Mouse (Mus musculus): ENCODE results near the gene Cd109. TPM values are rescaled to one million over a fixed set of nuclear protein-coding genes. Genes with fewer than 3 reads are reported as not detected.

Gene Cd109
- total and polyA plus RNA-seq, 3 experiments = not detected

DNA sequence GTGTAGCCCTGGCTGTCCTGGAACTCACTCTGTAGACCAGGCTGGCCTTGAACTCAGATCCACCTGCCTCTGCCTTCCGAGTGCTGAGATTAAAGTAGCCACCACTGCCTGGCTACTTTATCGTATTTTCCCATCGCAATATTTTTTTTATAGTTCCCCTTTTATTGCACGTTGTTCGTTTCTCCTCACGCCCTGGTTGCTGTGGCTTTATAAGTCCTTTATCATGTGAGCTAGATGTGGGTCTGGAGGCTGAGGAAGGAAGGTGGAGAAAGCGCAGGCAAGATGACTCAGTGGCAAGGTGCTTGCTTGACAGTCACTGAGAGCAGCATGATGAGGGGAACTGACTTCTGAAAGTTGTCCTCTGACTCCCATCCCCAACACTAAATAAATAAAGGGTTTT, 36.5 kb upstream of the Cd109 start:
- H3K4me1 ChIP-seq (ENCODE audit: control insufficient read depth in 1 of 2, insufficient read depth in 2 of 2, low read length in 2 of 2) = peaks cover 6 to 7% of the 10 kb centered on the region in 2 experiments; a peak in 3 of 4 replicates
- peak; percentile 92 for DNase-seq (ENCODE audit: low read depth, low spot score)
- no peak overlapping the region for H3K4me3 ChIP-seq (ENCODE audit: control insufficient read depth in 1 of 2, insufficient read depth in 1 of 2, low read depth in 2 of 2, low read length in 2 of 2)
- H3K27me3 ChIP-seq (ENCODE audit: control insufficient read depth in 1 of 2, insufficient read depth in 2 of 2, low read length in 2 of 2) = no peaks in the 10 kb centered on the region
- H3K27ac ChIP-seq (ENCODE audit: control insufficient read depth, low read depth, low read length) = peak overlapping the region; percentile 49; the same call in 1 of the 2 replicates
- 0 out of 2 replicates have a peak, but pooled peaks have one; percentile 27 for TF ChIP-seq HCFC1 (IDR thresholded peaks at IDR 0.05; ENCODE audit: low read depth, low read length)
- 0 out of 2 replicates have a peak, but pooled peaks have one; percentile 21 for TF ChIP-seq TAL1 (IDR thresholded peaks at IDR 0.05; ENCODE audit: low read length)
- peak; percentile 61 for TF ChIP-seq USF1 (IDR thresholded peaks at IDR 0.05; ENCODE audit: low read depth, low read length)
- no peak for TF ChIP-seq MEF2A (IDR thresholded peaks at IDR 0.05; ENCODE audit: extremely low read depth, insufficient replicate concordance, low read depth, low read length, poor library complexity, severe bottlenecking)
- 0 out of 2 replicates have a peak, but pooled peaks have one; percentile 33 for TF ChIP-seq TBP (IDR thresholded peaks at IDR 0.05; ENCODE audit: low read depth, low read length)
- no peak for TF ChIP-seq GABPA (IDR thresholded peaks at IDR 0.05; ENCODE audit: low read depth, low read length)
- TF ChIP-seq ETS1 (IDR thresholded peaks at IDR 0.05; ENCODE audit: low read depth, low read length) = peak; percentile 72; the same call in 1 of the 2 replicates
- no peak for TF ChIP-seq ZKSCAN1 (IDR thresholded peaks at IDR 0.05; ENCODE audit: low read depth, low read length)
- peak; percentile 66 for TF ChIP-seq MAX (IDR thresholded peaks at IDR 0.05; ENCODE audit: low read length)
- peak; percentile 81 for TF ChIP-seq GATA1 (IDR thresholded peaks at IDR 0.05; ENCODE audit: low read depth, low read length)
- TF ChIP-seq MYB (IDR thresholded peaks at IDR 0.05; ENCODE audit: low read depth, low read length) = 0 out of 2 replicates have a peak, but pooled peaks have one; percentile 22
- peak; percentile 74 to 81 for TF ChIP-seq EP300 (IDR thresholded peaks at IDR 0.05; ENCODE audit: low read depth in 1 of 2, low read length in 2 of 2)
- no peak for TF ChIP-seq KAT2A (conservative IDR thresholded peaks at IDR 0.05; ENCODE audit: low read depth, low read length)
- peak; percentile 80 for TF ChIP-seq MYC (IDR thresholded peaks at IDR 0.05; ENCODE audit: low read depth, low read length)
- no peak for TF ChIP-seq NELFE (IDR thresholded peaks at IDR 0.05; ENCODE audit: low read depth, low read length)
- peak; percentile 91 for TF ChIP-seq ZNF384 (IDR thresholded peaks at IDR 0.05; ENCODE audit: low read depth, low read length)
- TF ChIP-seq BHLHE40 (IDR thresholded peaks at IDR 0.05; ENCODE audit: borderline replicate concordance, low read depth, low read length) = peak; percentile 76
- TF ChIP-seq E2F4 (IDR thresholded peaks at IDR 0.05; ENCODE audit: borderline replicate concordance, low read depth, low read length) = no peak
- TF ChIP-seq SIN3A (IDR thresholded peaks at IDR 0.05; ENCODE audit: low read length) = peak; percentile 81
- peak; percentile 83 for TF ChIP-seq RCOR1 (IDR thresholded peaks at IDR 0.05; ENCODE audit: low read depth, low read length)
- no peak for TF ChIP-seq MAZ (IDR thresholded peaks at IDR 0.05; ENCODE audit: low read depth, low read length)
- TF ChIP-seq MXI1 (IDR thresholded peaks at IDR 0.05; ENCODE audit: low read depth, low read length) = peak; percentile 81
- TF ChIP-seq TCF12 (IDR thresholded peaks at IDR 0.05; ENCODE audit: low read depth, low read length) = peak; percentile 48
- no peaks in the 10 kb centered on the region for H3K79me2 ChIP-seq (ENCODE audit: control insufficient read depth, insufficient read depth, low read length, poor library complexity)
- no peak overlapping the region for H3K9ac ChIP-seq (ENCODE audit: control insufficient read depth, low read depth, low read length, poor library complexity, severe bottlenecking)
- H3K36me3 ChIP-seq (ENCODE audit: control insufficient read depth in 1 of 2, insufficient read depth in 2 of 2, low read length in 2 of 2) = peaks cover 0 to 12% of the 10 kb centered on the region in 2 experiments; a peak in 3 of 4 replicates
- no peaks in the 10 kb centered on the region for H3K9me3 ChIP-seq (replicated peaks; ENCODE audit: insufficient read depth, low read length)
